Mouse (Mus musculus) left cerebral cortex, postnatal 36 days (tissue): Measurements from ENCODE around the gene Tln2. TPM values are rescaled to one million over a fixed set of nuclear protein-coding genes. Genes with fewer than 3 reads are reported as not detected.

Experiments
- DNase-seq, 2 experiments: peaks; one replicate each; pipeline ENCODE4 v3.0.0; 2021 to 2022; ENCODE audit warnings: low spot score in 2 of 2, mixed read lengths in 1 of 2
- intact Hi-C: fragments of 180-260 bp; cut with DNase I; formaldehyde crosslinking; loops from one replicate; pipeline ENCODE4 v1.15.1; 2025
- total RNA-seq, 2 experiments: library from RNA; stranded (reverse); gene quantifications; 2 replicates each; pipeline ENCODE4 v1.2.3; 2021

Tln2 gene
- 100 to 1,000 TPM in 1 of 2 experiments, 10 to 100 TPM in 1; 93.8 to 104 TPM for total RNA-seq

DNA sequence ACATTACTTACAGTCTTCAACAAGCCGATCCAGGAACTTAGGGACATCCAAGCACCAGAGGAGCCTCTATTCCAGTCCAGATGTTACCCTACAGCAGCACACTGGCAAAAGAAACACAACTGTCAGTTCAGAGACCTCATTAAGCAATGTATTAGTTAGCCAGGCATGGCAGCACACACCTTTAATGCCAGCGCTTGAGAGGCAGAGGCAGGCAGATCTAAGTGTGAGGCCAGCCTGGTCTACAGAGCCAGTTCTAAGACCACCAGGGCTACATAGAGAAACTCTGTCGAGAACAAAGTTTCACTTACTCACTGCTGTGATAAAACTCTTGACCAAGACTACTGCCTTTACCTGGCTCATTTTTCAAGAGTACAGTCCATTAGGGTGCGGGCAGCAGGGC lies at the start of gene Tln2:
Tln2 (minus strand) TSS at position 101 of the 400 bp plus-strand sequence.
- intact Hi-C loops: no loop called here
- no peak for DNase-seq

GRCm38 (mm10) chr9:67609226-67609625 lies 49.7 kb upstream of the Tln2 start:
- intact Hi-C loops: no loop called here
- DNase-seq: no peak

- intact Hi-C loops: no loop called here
These were observed 48.4 kb upstream of the Tln2 start for GRCm38 (mm10) chr9:67607786-67608366.

DNA sequence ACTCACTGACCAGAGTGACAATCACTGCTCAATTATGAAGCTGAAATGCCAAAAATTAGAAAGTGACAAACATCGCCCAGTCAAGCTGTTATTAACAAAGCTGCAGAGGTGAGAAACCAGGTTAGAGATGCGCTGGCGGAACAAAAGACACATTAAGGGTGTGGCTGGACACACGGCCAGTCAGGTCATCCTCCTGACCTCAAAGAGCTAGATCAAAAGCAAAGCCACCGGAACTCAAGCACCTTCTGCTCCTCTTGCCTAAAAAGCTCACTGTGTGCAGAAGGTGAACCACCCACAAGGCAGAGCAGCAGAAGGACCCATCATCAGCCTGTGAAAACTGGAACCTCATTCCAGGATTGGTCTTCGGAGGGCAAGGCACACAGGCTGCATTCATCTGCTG lies 47.8 kb upstream of the Tln2 start:
- no peak for DNase-seq
- intact Hi-C loops: no loop called here

More at GRCm38 (mm10) chr9:67607786-67608366, 48.4 kb upstream of the Tln2 start:
- no peak for DNase-seq

DNA sequence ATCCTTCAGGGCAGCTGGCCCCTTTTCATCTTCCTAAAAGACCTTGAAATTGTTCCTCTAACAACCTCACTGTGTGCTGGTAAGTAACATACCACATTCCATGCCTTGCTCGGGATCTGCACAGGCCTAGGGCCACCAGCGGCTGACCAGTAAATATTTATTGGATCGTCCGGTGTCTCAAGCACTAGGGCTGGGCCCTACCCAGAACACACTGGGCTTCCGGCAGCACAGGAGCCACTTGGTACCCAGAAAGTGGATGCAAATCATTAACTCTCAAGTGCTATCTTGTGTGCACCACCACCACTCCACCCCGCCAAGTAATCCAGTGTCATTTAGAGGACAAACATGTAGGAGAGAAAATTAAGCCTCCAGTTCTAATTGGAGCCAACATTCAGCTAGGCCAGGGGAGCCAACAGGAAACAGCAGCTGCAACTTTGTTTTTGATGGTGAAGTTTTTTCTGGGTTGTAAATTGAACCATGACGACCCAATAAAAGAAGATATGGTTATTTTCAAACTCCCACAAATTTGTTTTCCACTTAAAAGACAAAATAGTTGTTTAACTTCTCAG lies 46.4 kb upstream of the Tln2 start:
- intact Hi-C loops: no loop called here

GRCm38 (mm10) chr9:67604940-67605339 lies 45.4 kb upstream of the Tln2 start:
- no peak for DNase-seq
- intact Hi-C loops: no loop called here

More for the DNA sequence above, 46.4 kb upstream of the Tln2 start:
- no peak for DNase-seq

GRCm38 (mm10) chr9:67602347-67602746 lies 42.8 kb upstream of the Tln2 start:
- DNase-seq: no peak
- intact Hi-C loops: no loop called here

DNA sequence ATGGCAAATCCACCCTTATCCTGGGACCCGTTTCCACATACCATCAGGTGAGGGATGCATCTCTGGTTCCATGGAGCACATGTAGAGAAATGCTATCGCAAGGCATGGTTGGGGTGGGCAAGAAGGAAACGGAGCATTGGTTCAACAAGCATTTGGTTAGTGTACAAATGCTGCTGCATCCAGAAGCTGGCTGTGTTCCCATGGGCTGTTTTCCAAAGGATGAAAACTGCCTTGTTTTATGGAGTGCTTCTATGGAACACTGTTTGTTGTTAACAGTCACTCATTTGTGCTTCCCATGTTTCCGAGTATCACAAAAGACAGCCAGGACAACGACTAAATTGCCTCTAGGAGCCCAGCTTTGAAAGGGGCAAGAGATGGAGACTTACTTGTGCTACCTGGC lies 35.7 kb upstream of the Tln2 start:
- intact Hi-C loops: no loop called here
- DNase-seq: no peak

- intact Hi-C loops: no loop called here
- no peak for DNase-seq
These were observed 34.1 kb upstream of the Tln2 start for GRCm38 (mm10) chr9:67593469-67594141.

DNA sequence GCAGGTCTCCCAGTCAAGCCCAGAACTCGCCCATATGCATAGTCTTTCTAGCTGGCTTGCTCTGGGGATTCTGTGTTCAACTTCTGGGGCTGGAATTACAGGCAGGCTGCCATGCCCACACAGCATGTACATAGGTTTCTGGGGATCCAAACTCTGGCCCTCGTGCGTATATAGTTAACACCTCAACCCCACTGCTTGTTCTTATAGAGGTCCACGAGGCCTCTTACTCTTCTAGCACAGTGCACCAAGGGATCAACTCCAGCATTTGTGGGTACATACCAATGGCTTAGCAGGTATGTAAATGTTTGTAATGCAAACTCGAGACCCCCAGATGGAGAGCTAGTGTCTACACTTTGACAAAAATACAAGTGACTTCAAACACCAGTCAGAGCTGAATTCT lies 33.2 kb upstream of the Tln2 start:
- intact Hi-C loops: no loop called here
- no peak for DNase-seq

DNA sequence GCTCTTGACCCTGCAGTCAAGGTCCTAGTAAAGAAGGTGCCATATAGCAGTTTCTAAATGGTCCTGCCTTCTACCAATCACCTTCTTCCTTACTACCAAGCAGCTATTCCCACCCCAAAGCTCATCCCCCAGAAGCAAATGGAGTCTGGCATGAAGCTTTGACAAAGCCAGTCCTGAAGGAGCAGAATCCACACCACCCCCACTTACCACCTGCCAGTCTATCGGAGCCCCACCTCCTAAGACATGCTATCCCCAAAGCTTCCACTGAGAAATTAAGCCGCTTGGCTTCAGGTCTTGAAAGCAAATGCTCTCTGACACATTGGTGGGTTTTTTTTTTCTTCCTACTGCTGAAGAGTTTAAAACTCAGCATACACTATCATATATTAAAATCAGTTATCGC lies 27.6 kb upstream of the Tln2 start:
- intact Hi-C loops: no loop called here
- DNase-seq: no peak

- no peak for DNase-seq
These were observed 27.0 kb upstream of the Tln2 start for GRCm38 (mm10) chr9:67586489-67586888.

DNA sequence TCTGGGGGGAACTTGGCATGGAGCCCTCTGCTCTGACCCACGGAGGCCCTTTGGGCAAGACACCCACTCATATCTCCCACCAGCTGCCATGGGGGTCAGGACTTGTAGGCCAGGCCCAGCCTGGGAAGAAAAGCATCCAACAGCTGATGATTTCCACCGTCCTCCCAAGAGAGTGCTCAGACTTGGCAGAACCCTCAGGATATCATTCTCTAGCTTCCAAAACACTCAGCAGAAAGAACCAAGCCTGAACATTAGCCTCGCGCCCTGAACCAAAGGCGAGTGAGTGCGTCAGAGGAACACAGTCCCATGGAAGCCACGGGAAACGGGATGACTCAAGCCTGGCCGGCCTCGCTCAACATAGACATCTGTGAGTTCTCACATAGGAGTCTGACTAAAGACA lies 25.4 kb upstream of the Tln2 start:
- DNase-seq: no peak
- intact Hi-C loops: no loop called here

More at GRCm38 (mm10) chr9:67586489-67586888, 27.0 kb upstream of the Tln2 start:
- intact Hi-C loops: no loop called here

DNA sequence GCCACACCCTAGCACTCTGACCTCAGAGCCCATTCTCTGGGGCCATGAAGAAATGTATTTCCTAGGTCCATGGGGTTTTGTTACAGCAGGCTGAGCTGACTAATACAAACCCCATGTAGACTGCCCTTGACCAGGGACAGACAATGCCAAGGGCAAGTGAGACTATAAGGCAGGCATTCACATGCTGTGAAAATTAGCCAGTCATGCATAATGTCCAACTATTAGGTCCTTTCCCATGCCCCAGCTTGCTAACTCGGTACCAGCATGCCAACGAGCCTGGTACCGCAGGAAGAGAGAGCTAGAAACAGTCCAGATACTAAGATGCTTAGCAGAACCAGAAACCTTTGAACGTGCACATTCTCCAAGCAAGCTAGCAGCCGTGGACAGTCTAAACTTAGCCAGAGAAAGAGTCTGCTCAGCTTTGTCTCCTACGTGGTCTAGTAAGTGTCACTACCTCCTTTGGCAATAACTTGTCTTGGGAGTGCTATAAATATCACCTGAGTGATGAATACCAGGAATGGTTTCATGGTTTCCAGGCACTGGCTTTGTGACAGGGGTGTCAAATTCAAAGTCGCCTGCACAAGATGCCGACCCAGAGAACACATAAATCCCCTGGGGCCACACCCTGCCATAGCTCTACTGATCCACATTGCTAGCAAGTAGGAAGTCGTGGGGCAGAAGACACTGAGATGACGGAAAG lies 22.2 kb upstream of the Tln2 start:
- intact Hi-C loops: no loop called here

DNA sequence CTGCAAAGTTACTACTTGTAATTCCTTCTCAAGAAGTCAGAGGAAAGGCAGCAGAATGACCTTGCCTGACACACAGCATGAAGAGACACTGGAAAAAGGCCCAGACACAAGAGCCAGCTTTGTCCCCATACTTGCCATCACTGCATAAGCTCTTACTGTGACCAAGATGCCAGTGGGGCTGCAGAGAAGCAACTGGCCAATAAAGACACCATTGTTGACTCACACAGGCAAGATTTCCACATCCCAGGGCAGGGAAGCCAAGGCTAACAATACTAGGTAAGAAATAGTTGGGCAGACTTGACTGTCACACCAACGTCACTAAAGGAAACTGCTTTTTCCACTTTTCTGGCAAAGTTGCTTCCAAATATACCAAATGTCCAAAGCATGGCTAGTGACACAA lies 20.0 kb upstream of the Tln2 start:
- no peak for DNase-seq
- intact Hi-C loops: no loop called here

More for the DNA sequence above, 22.2 kb upstream of the Tln2 start:
- no peak for DNase-seq

DNA sequence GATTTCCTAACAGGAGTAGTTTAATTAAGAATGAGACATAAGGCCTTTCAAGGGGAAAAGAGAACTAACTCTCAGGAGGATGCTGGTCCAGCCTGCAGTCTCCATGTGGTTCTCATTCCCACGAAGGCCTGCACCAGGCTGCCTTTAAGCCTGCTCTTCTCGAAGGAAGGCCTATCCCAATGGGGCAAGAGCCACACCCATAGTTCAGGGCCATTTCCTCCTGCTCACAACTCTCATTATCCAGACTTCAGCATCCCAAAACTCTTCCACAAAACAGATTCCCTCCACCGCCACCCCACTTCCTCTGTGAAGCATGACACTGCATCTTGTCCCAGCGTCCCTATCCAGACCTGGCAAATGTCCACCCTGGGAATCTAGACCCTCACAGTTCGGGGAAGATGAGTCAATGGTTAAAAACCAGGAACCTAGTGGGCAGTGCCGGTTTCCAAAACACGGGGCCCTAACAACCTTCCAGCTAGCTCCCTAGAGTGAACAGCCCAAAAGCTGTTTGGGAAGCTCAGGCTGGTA lies 15.3 kb upstream of the Tln2 start:
- DNase-seq: no peak
- intact Hi-C loops: no loop called here

DNA sequence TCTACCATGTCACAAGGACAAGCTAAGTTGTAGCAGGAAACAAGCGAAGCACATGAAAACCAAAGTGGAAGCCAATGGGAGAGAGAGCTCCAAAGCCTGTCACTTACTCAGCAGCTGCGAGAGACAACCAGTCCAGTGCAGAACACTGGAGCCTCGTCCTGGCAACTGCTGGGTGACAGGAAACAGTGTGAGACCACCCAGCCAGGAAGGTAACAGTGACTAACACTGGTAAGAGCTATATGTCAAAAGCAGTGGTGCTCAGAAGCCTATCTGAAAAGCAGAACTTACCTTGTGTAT lies 14.1 kb upstream of the Tln2 start:
- no peak for DNase-seq
- intact Hi-C loops: no loop called here

DNA sequence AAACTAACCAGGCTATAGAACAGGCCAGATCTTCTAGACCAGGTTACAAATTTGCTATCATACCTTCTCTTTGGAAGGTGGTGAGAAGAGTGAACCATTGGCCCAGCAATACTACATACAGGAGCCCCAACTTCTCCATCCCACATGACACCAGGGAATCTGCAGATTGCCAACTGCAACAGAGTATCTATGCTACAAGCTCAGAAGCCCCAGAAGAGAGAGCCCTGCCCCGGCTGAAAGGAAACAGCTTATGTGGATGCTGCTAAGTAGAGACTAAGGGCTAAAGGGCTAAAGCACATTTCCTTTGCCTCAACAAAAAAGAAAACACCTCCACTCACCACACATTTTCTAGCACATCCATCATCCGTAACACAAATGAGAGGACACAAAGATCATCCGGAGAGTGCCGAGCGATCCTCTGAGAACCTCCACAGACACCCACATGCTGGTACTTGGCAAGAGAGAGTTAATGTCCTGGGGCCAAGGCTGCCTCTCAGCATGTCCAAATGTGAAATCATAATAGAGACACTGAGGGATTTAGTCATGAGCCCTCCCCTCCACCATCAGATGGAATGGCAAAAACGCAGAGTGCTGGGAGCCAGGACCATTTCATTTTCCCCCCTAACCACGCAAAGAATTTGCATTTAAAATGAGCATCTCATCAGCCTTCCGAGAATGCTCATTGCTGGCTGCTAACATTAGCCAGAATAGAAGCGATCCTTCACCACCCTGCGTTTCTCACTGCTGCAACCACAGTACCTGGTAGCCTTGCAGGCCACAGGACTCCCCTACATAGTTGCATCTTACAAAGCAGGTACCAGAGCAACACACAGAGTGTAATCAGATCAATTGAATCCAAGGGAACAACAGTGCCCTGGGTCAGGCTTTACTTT lies 13.5 kb upstream of the Tln2 start:
- intact Hi-C loops: no loop called here
- DNase-seq: peak; percentile 23 to 46

GRCm38 (mm10) chr9:67565801-67566258 lies 6.3 kb upstream of the Tln2 start:
- intact Hi-C loops: no loop called here

More at GRCm38 (mm10) chr9:67565801-67566258, 6.3 kb upstream of the Tln2 start:
- no peak for DNase-seq
